Mouse (Mus musculus): ENCODE results near the gene Gm26965. TPM values are rescaled to one million over a fixed set of nuclear protein-coding genes. Genes with fewer than 3 reads are reported as not detected.

Gm26965 gene
- not detected in 2 replicates for polyA plus RNA-seq (2014; fragmentation: Nextera tagmentation; extraction: Ambion mirVana)

- H3K9ac ChIP-seq (replicated peaks; ENCODE audit: low read length), result peak within 1 kb of the TSS; percentile 84
- H3K9me3 ChIP-seq (replicated peaks; ENCODE audit: control insufficient read depth, low read length), result no peaks in the 10 kb centered on the region
- H3K4me3 ChIP-seq (ENCODE audit: low read depth, low read length), result peak within 1 kb of the TSS; percentile 77
- peak within 1 kb of the TSS; percentile 60 for H3K4me2 ChIP-seq (ENCODE audit: low read depth, low read length)
- DNase-seq (ENCODE audit: low spot score), result peak; percentile 96
- no peaks in the 10 kb centered on the region for H3K4me1 ChIP-seq (ENCODE audit: control insufficient read depth, insufficient read depth, low read length)
- H3K36me3 ChIP-seq (replicated peaks; ENCODE audit: control insufficient read depth, insufficient read depth, low read depth, low read length), result no peaks in the 10 kb centered on the region
- no peaks in the 10 kb centered on the region for H3K27me3 ChIP-seq (ENCODE audit: control insufficient read depth, insufficient read depth, low read length)
- WGBS, result under 1% methylated on average over 27 of the region's 27 CpGs
- H3K27ac ChIP-seq (replicated peaks; ENCODE audit: low read depth, low read length), result 0 out of 2 replicates have a peak within 1 kb of the TSS, but pooled peaks have one; percentile 41
- ATAC-seq (replicated peaks; ENCODE audit: insufficient number of reproducible peaks, low FRiP score, low TSS enrichment, low read depth), result peak; percentile 99
Measured at GRCm38 (mm10) chr13:67525753-67526410, at the start of gene Gm26965, which contains the start of gene Zfp87. TSS of gene Gm26965 (minus strand) at chr13:67526151. TSS of gene Zfp87 (minus strand) at chr13:67526177.

- Histone ChIP-seq H3K9ac (replicated peaks; ENCODE audit: low read length) (no peak overlapping the region), H3K9me3 (replicated peaks; ENCODE audit: control insufficient read depth, low read length) (no peaks in the 10 kb centered on the region), H3K36me3 (replicated peaks; ENCODE audit: control insufficient read depth, insufficient read depth, low read depth, low read length) (no peaks in the 10 kb centered on the region), H3K4me1 (ENCODE audit: control insufficient read depth, insufficient read depth, low read length) (no peaks in the 10 kb centered on the region), H3K4me3 (ENCODE audit: low read depth, low read length) (no peak overlapping the region), H3K4me2 (ENCODE audit: low read depth, low read length) (no peak overlapping the region), H3K27ac (replicated peaks; ENCODE audit: low read depth, low read length) (no peak overlapping the region), H3K27me3 (ENCODE audit: control insufficient read depth, insufficient read depth, low read length) (no peaks in the 10 kb centered on the region)
- ATAC-seq (replicated peaks; ENCODE audit: insufficient number of reproducible peaks, low FRiP score, low TSS enrichment, low read depth), result no peak
- WGBS, result 74% methylated on average over 5 of the region's 5 CpGs
- no peak for DNase-seq (ENCODE audit: low spot score)
Measured at GRCm38 (mm10) chr13:67572591-67573189, 46.7 kb upstream of the Gm26965 start.

- peak within 1 kb of the TSS; percentile 70 for H3K27ac ChIP-seq (replicated peaks; ENCODE audit: low read depth, low read length)
- ATAC-seq (replicated peaks; ENCODE audit: insufficient number of reproducible peaks, low FRiP score, low TSS enrichment, low read depth), result no peak
Measured at GRCm38 (mm10) chr13:67553730-67554129, 27.8 kb upstream of the Gm26965 start, which contains the start of gene Zfp748. TSS of gene Zfp748 (minus strand) at chr13:67553830.

DNA sequence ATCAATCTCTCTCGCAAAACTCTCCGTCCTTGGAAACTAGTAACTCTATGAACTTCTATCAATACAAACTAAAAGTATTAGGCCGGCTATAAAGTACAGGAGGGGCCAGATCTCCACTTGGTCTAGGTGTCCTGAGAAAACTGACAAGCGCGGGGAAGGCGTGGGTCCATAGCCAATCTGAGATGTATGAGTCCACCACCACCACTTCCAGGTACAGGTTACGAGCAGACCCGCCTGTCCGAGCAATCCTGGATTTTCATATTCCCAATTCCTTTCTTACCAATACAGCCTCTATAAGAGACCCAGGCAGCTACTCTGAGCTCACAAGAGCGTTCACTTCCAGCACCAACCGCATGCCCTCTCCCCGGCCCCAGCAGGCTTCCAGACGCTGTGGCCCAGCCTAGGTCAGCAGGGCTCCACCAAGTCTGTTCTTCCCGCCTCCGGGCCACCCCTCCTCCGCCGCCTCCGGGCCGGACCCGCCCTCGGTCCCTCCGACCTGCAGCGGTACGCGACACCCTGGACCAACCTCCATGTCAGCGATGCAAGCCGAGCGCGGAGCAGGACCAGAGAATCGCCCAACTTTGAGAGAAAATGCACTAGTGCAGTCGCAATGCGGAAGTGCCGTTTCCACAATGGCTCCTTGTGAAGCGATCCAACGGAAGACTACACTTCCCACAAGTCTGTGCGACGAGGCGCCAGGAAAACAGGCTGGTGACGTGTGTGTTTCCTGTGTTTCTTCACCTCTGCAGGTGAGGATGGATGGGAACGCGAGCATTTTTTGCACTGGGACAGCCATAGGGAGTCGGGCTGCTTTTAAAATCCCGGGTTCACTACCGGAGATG is 26.8 kb upstream of the Gm26965 start:
- peak; percentile 97 for ATAC-seq (replicated peaks; ENCODE audit: insufficient number of reproducible peaks, low FRiP score, low TSS enrichment, low read depth)
- Histone ChIP-seq H3K27me3 (ENCODE audit: control insufficient read depth, insufficient read depth, low read length) (no peaks in the 10 kb centered on the region), H3K27ac (replicated peaks; ENCODE audit: low read depth, low read length) (peak overlapping the region; percentile 70), H3K9me3 (replicated peaks; ENCODE audit: control insufficient read depth, low read length) (no peaks in the 10 kb centered on the region), H3K9ac (replicated peaks; ENCODE audit: low read length) (peak overlapping the region; percentile 90), H3K4me1 (ENCODE audit: control insufficient read depth, insufficient read depth, low read length) (peaks cover 2% of the 10 kb centered on the region; the same call in 1 of the 2 replicates), H3K4me2 (ENCODE audit: low read depth, low read length) (peak overlapping the region; percentile 62), H3K4me3 (ENCODE audit: low read depth, low read length) (peak overlapping the region; percentile 80), H3K36me3 (replicated peaks; ENCODE audit: control insufficient read depth, insufficient read depth, low read depth, low read length) (no peaks in the 10 kb centered on the region)
- DNase-seq (ENCODE audit: low spot score), result peak; percentile 94
- 1% methylated on average over 44 of the region's 44 CpGs for WGBS

More at GRCm38 (mm10) chr13:67553730-67554129, 27.8 kb upstream of the Gm26965 start, which contains the start of gene Zfp748:
- H3K4me1 ChIP-seq (ENCODE audit: control insufficient read depth, insufficient read depth, low read length), result peaks cover 2% of the 10 kb centered on the region; the same call in 1 of the 2 replicates
- H3K4me2 ChIP-seq (ENCODE audit: low read depth, low read length), result peak within 1 kb of the TSS; percentile 62
- H3K9ac ChIP-seq (replicated peaks; ENCODE audit: low read length), result peak within 1 kb of the TSS; percentile 90
- DNase-seq (ENCODE audit: low spot score), result no peak
- peak within 1 kb of the TSS; percentile 80 for H3K4me3 ChIP-seq (ENCODE audit: low read depth, low read length)
- 82% methylated on average over 4 of the region's 4 CpGs for WGBS
- no peaks in the 10 kb centered on the region for H3K27me3 ChIP-seq (ENCODE audit: control insufficient read depth, insufficient read depth, low read length)
- no peaks in the 10 kb centered on the region for H3K9me3 ChIP-seq (replicated peaks; ENCODE audit: control insufficient read depth, low read length)
- H3K36me3 ChIP-seq (replicated peaks; ENCODE audit: control insufficient read depth, insufficient read depth, low read depth, low read length), result no peaks in the 10 kb centered on the region

DNA sequence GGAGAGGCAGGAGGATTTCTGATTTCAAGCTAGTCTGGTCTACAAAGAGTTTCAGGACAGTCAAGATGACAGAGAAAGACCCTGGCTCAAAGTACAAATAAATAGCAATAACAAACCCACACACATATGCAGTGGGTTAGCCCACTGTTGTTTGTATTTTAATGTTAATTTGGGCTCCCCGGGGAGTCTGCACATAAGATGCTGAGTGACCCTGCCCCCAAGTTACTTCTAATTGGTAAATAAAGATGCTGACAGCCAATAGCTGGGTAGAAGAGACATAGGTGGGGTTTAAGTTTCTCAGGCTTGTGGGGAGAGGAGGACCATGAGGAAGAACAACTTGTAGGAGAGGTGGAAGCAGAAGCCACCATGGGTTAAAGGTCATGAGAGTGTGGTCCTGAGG is 20.0 kb upstream of the Gm26965 start:
- no peak for ATAC-seq (replicated peaks; ENCODE audit: insufficient number of reproducible peaks, low FRiP score, low TSS enrichment, low read depth)
- WGBS, result 84% methylated on average over 1 of the region's 1 CpGs
- Histone ChIP-seq H3K9me3 (replicated peaks; ENCODE audit: control insufficient read depth, low read length) (no peaks in the 10 kb centered on the region), H3K27me3 (ENCODE audit: control insufficient read depth, insufficient read depth, low read length) (no peaks in the 10 kb centered on the region), H3K4me1 (ENCODE audit: control insufficient read depth, insufficient read depth, low read length) (no peaks in the 10 kb centered on the region), H3K9ac (replicated peaks; ENCODE audit: low read length) (no peak overlapping the region), H3K27ac (replicated peaks; ENCODE audit: low read depth, low read length) (no peak overlapping the region), H3K4me2 (ENCODE audit: low read depth, low read length) (no peak overlapping the region), H3K36me3 (replicated peaks; ENCODE audit: control insufficient read depth, insufficient read depth, low read depth, low read length) (peaks cover 10% of the 10 kb centered on the region), H3K4me3 (ENCODE audit: low read depth, low read length) (no peak overlapping the region)
- no peak for DNase-seq (ENCODE audit: low spot score)

GRCm38 (mm10) chr13:67527049-67527730 is 1.2 kb upstream of the Gm26965 start:
- no peaks in the 10 kb centered on the region for H3K36me3 ChIP-seq (replicated peaks; ENCODE audit: control insufficient read depth, insufficient read depth, low read depth, low read length)
- no peak overlapping the region for H3K9ac ChIP-seq (replicated peaks; ENCODE audit: low read length)
- H3K27ac ChIP-seq (replicated peaks; ENCODE audit: low read depth, low read length), result no peak overlapping the region
- no peaks in the 10 kb centered on the region for H3K27me3 ChIP-seq (ENCODE audit: control insufficient read depth, insufficient read depth, low read length)
- no peak for DNase-seq (ENCODE audit: low spot score)
- no peak for ATAC-seq (replicated peaks; ENCODE audit: insufficient number of reproducible peaks, low FRiP score, low TSS enrichment, low read depth)
- WGBS, result 81% methylated on average over 3 of the region's 3 CpGs
- no peaks in the 10 kb centered on the region for H3K4me1 ChIP-seq (ENCODE audit: control insufficient read depth, insufficient read depth, low read length)
- no peak overlapping the region for H3K4me3 ChIP-seq (ENCODE audit: low read depth, low read length)
- H3K4me2 ChIP-seq (ENCODE audit: low read depth, low read length), result no peak overlapping the region
- no peaks in the 10 kb centered on the region for H3K9me3 ChIP-seq (replicated peaks; ENCODE audit: control insufficient read depth, low read length)

DNA sequence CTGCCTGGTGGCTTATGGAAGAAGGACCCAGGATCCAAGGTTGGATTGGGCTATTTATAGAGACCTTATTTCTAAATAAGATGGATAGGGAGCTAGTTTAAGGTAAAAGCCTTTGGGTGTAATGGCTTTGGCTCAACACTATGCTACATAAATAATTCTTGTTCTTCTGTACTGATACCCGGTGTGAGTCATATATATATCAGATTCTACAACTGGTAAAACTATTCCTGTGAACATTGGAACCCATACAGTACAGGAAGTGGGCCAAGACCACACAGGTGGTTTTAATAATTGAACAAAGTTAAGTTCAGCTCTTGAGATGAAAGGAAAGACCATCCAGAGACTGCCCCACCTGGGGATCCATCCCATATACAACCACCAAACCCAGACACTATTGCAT is 25.0 kb downstream of the Gm26965 start:
- ATAC-seq (replicated peaks; ENCODE audit: insufficient number of reproducible peaks, low FRiP score, low TSS enrichment, low read depth) (no peak), DNase-seq (ENCODE audit: low spot score) (no peak)
- 90% methylated on average over 1 of the region's 1 CpGs for WGBS
- H3K27me3 ChIP-seq (ENCODE audit: control insufficient read depth, insufficient read depth, low read length), result no peaks in the 10 kb centered on the region
- H3K4me2 ChIP-seq (ENCODE audit: low read depth, low read length), result no peak overlapping the region
- no peak overlapping the region for H3K4me3 ChIP-seq (ENCODE audit: low read depth, low read length)
- H3K9me3 ChIP-seq (replicated peaks; ENCODE audit: control insufficient read depth, low read length), result no peaks in the 10 kb centered on the region
- H3K36me3 ChIP-seq (replicated peaks; ENCODE audit: control insufficient read depth, insufficient read depth, low read depth, low read length), result no peaks in the 10 kb centered on the region
- no peak overlapping the region for H3K27ac ChIP-seq (replicated peaks; ENCODE audit: low read depth, low read length)
- no peaks in the 10 kb centered on the region for H3K4me1 ChIP-seq (ENCODE audit: control insufficient read depth, insufficient read depth, low read length)
- H3K9ac ChIP-seq (replicated peaks; ENCODE audit: low read length), result no peak overlapping the region

All from embryonic facial prominence, embryonic 11.5 days (tissue).